Mouse (Mus musculus): ENCODE results near the gene Stk11ip. TPM values are rescaled to one million over a fixed set of nuclear protein-coding genes. Genes with fewer than 3 reads are reported as not detected.
A peak's percentile ranks its signal among the peaks of the same experiment; 100 is the strongest.

The Stk11ip gene
- total and polyA plus RNA-seq, 3 experiments: 30.0 to 201 (median 35.2) TPM

GRCm38 (mm10) chr1:75512550-75512949, 8.8 kb upstream of the Stk11ip start:
- Histone ChIP-seq H3K36me3 (replicated peaks) (no peaks in the 10 kb centered on the region), H3K4me1 (ENCODE audit: insufficient read depth, low read depth, low read length) (peaks cover 2% of the 10 kb centered on the region; the same call in 1 of the 2 replicates), H3K4me3 (ENCODE audit: low read depth, low read length) (no peak overlapping the region), H3K27me3 (ENCODE audit: insufficient read depth, low read length) (peaks cover 21% of the 10 kb centered on the region; the same call in 1 of the 2 replicates), H3K9me3 (replicated peaks) (no peaks in the 10 kb centered on the region)
- ATAC-seq (ENCODE audit: extremely low read depth, insufficient number of reproducible peaks, low FRiP score, poor library complexity, severe bottlenecking): no peak
- TF ChIP-seq CTCF (IDR thresholded peaks at IDR 0.05; ENCODE audit: low read depth, low read length) (no peak), TAL1 (conservative IDR thresholded peaks at IDR 0.05; ENCODE audit: low read depth, low read length) (no peak)
- no peak for DNase-seq (ENCODE audit: low spot score)

GRCm38 (mm10) chr1:75516703-75517380, 4.5 kb upstream of the Stk11ip start:
- DNase-seq (ENCODE audit: low spot score) (no peak), ATAC-seq (ENCODE audit: extremely low read depth, insufficient number of reproducible peaks, low FRiP score, poor library complexity, severe bottlenecking) (no peak)
- peaks cover 12% of the 10 kb centered on the region; the same call in 1 of the 2 replicates for H3K27me3 ChIP-seq (ENCODE audit: insufficient read depth, low read length)
- no peak overlapping the region for H3K4me3 ChIP-seq (ENCODE audit: low read depth, low read length)
- H3K36me3 ChIP-seq (replicated peaks): no peaks in the 10 kb centered on the region
- TF ChIP-seq GATA1 (IDR thresholded peaks at IDR 0.05; ENCODE audit: borderline replicate concordance, low read length) (no peak), GATA2 (IDR thresholded peaks at IDR 0.05; ENCODE audit: borderline replicate concordance, low read depth, low read length) (no peak), POLR2AphosphoS5 (IDR thresholded peaks at IDR 0.05; ENCODE audit: insufficient replicate concordance, low read depth, low read length) (no peak), CTCF (IDR thresholded peaks at IDR 0.05; ENCODE audit: low read depth, low read length) (no peak)
- peaks cover 20% of the 10 kb centered on the region for H3K4me1 ChIP-seq (ENCODE audit: insufficient read depth, low read depth, low read length)
- H3K9me3 ChIP-seq (replicated peaks): no peaks in the 10 kb centered on the region

- H3K4me3 ChIP-seq (ENCODE audit: low read depth, low read length): no peak overlapping the region
- ATAC-seq (ENCODE audit: extremely low read depth, insufficient number of reproducible peaks, low FRiP score, poor library complexity, severe bottlenecking) (no peak), DNase-seq (ENCODE audit: low spot score) (no peak)
- H3K4me1 ChIP-seq (ENCODE audit: insufficient read depth, low read depth, low read length): peaks cover 26% of the 10 kb centered on the region
- peaks cover 12% of the 10 kb centered on the region; the same call in 1 of the 2 replicates for H3K27me3 ChIP-seq (ENCODE audit: insufficient read depth, low read length)
- no peaks in the 10 kb centered on the region for H3K9me3 ChIP-seq (replicated peaks)
- TF ChIP-seq POLR2AphosphoS5 (IDR thresholded peaks at IDR 0.05; ENCODE audit: insufficient replicate concordance, low read depth, low read length): no peak
- no peaks in the 10 kb centered on the region for H3K36me3 ChIP-seq (replicated peaks)
Measured at GRCm38 (mm10) chr1:75517984-75518383, 3.3 kb upstream of the Stk11ip start.

GRCm38 (mm10) chr1:75518427-75518826, 2.9 kb upstream of the Stk11ip start:
- H3K4me1 ChIP-seq (ENCODE audit: insufficient read depth, low read depth, low read length): peaks cover 26% of the 10 kb centered on the region
- H3K36me3 ChIP-seq (replicated peaks): no peaks in the 10 kb centered on the region
- no peak overlapping the region for H3K4me3 ChIP-seq (ENCODE audit: low read depth, low read length)
- DNase-seq (ENCODE audit: low spot score) (no peak), ATAC-seq (ENCODE audit: extremely low read depth, insufficient number of reproducible peaks, low FRiP score, poor library complexity, severe bottlenecking) (no peak)
- H3K9me3 ChIP-seq (replicated peaks): no peaks in the 10 kb centered on the region
- no peak for TF ChIP-seq GATA2 (IDR thresholded peaks at IDR 0.05; ENCODE audit: borderline replicate concordance, low read depth, low read length)
- no peak for TF ChIP-seq TAL1 (conservative IDR thresholded peaks at IDR 0.05; ENCODE audit: low read depth, low read length)
- TF ChIP-seq GATA1 (IDR thresholded peaks at IDR 0.05; ENCODE audit: borderline replicate concordance, low read length): no peak
- TF ChIP-seq CTCF (IDR thresholded peaks at IDR 0.05; ENCODE audit: low read depth, low read length): no peak
- TF ChIP-seq POLR2AphosphoS5 (IDR thresholded peaks at IDR 0.05; ENCODE audit: insufficient replicate concordance, low read depth, low read length): no peak
- peaks cover 9% of the 10 kb centered on the region; the same call in 1 of the 2 replicates for H3K27me3 ChIP-seq (ENCODE audit: insufficient read depth, low read length)

- Histone ChIP-seq H3K36me3 (replicated peaks) (peaks cover 6% of the 10 kb centered on the region), H3K27me3 (ENCODE audit: insufficient read depth, low read length) (peaks cover 7% of the 10 kb centered on the region; the same call in 1 of the 2 replicates), H3K4me3 (ENCODE audit: low read depth, low read length) (no peak overlapping the region), H3K4me1 (ENCODE audit: insufficient read depth, low read depth, low read length) (peaks cover 32% of the 10 kb centered on the region), H3K9me3 (replicated peaks) (no peaks in the 10 kb centered on the region)
- DNase-seq (ENCODE audit: low spot score) (peak; percentile 28), ATAC-seq (ENCODE audit: extremely low read depth, insufficient number of reproducible peaks, low FRiP score, poor library complexity, severe bottlenecking) (no peak)
- TF ChIP-seq GATA1 (IDR thresholded peaks at IDR 0.05; ENCODE audit: borderline replicate concordance, low read length): no peak
Measured at GRCm38 (mm10) chr1:75519576-75519975, 1.8 kb upstream of the Stk11ip start.

- no peak for DNase-seq (ENCODE audit: low spot score)
- peaks cover 57% of the 10 kb centered on the region for H3K36me3 ChIP-seq (replicated peaks)
- peaks cover 31% of the 10 kb centered on the region for H3K4me1 ChIP-seq (ENCODE audit: insufficient read depth, low read depth, low read length)
- TF ChIP-seq GATA2 (IDR thresholded peaks at IDR 0.05; ENCODE audit: borderline replicate concordance, low read depth, low read length): no peak
- TF ChIP-seq CTCF (IDR thresholded peaks at IDR 0.05; ENCODE audit: low read depth, low read length): no peak
- TF ChIP-seq GATA1 (IDR thresholded peaks at IDR 0.05; ENCODE audit: borderline replicate concordance, low read length): no peak
- no peak for TF ChIP-seq TAL1 (conservative IDR thresholded peaks at IDR 0.05; ENCODE audit: low read depth, low read length)
- no peak for TF ChIP-seq POLR2AphosphoS5 (IDR thresholded peaks at IDR 0.05; ENCODE audit: insufficient replicate concordance, low read depth, low read length)
- no peaks in the 10 kb centered on the region for H3K27me3 ChIP-seq (ENCODE audit: insufficient read depth, low read length)
- no peak for ATAC-seq (ENCODE audit: extremely low read depth, insufficient number of reproducible peaks, low FRiP score, poor library complexity, severe bottlenecking)
- H3K4me3 ChIP-seq (ENCODE audit: low read depth, low read length): no peak overlapping the region
- no peaks in the 10 kb centered on the region for H3K9me3 ChIP-seq (replicated peaks)
Measured at GRCm38 (mm10) chr1:75524679-75525078, 3.4 kb downstream of the Stk11ip start.

GRCm38 (mm10) chr1:75530546-75530945, 9.2 kb downstream of the Stk11ip start:
- no peaks in the 10 kb centered on the region for H3K4me1 ChIP-seq (ENCODE audit: insufficient read depth, low read depth, low read length)
- ATAC-seq (ENCODE audit: extremely low read depth, insufficient number of reproducible peaks, low FRiP score, poor library complexity, severe bottlenecking) (no peak), DNase-seq (ENCODE audit: low spot score) (no peak)
- peaks cover 98% of the 10 kb centered on the region for H3K36me3 ChIP-seq (replicated peaks)
- TF ChIP-seq GATA1 (IDR thresholded peaks at IDR 0.05; ENCODE audit: borderline replicate concordance, low read length): no peak
- no peak for TF ChIP-seq GATA2 (IDR thresholded peaks at IDR 0.05; ENCODE audit: borderline replicate concordance, low read depth, low read length)
- TF ChIP-seq TAL1 (conservative IDR thresholded peaks at IDR 0.05; ENCODE audit: low read depth, low read length): no peak
- no peak for TF ChIP-seq POLR2AphosphoS5 (IDR thresholded peaks at IDR 0.05; ENCODE audit: insufficient replicate concordance, low read depth, low read length)
- TF ChIP-seq CTCF (IDR thresholded peaks at IDR 0.05; ENCODE audit: low read depth, low read length): no peak
- H3K4me3 ChIP-seq (ENCODE audit: low read depth, low read length): no peak overlapping the region
- no peaks in the 10 kb centered on the region for H3K9me3 ChIP-seq (replicated peaks)
- no peaks in the 10 kb centered on the region for H3K27me3 ChIP-seq (ENCODE audit: insufficient read depth, low read length)

All from G1E (cell line).